Mouse (Mus musculus) cerebellum, postnatal 14 days (tissue): ENCODE measurements at regions not wholly inside any gene's neighbourhood (a gene's known extent, or its start where the extent isn't known, plus 50 kb on each side); places are given as distances from the start of the nearest gene placed in this dataset.

Experiments
- DNase-seq, 2 experiments: peaks; one replicate each; pipeline ENCODE4 v3.0.0; 2021; ENCODE audit warnings: mixed read lengths in 2 of 2

GRCm38 (mm10) chr13:44305134-44305991 lies 423.9 kb upstream of the Jarid2 start:
- DNase-seq = peak in 1 of 2 experiments; percentile 55

GRCm38 (mm10) chr13:44306275-44307050 lies 422.8 kb upstream of the Jarid2 start:
- peak; percentile 37 to 73 for DNase-seq

- DNase-seq = no peak
These were observed 421.0 kb upstream of the Jarid2 start for GRCm38 (mm10) chr13:44308227-44308626.

- DNase-seq = no peak
These were observed 417.0 kb upstream of the Jarid2 start for GRCm38 (mm10) chr13:44312237-44312636.

GRCm38 (mm10) chr13:44316747-44317446 lies 412.4 kb upstream of the Jarid2 start:
- DNase-seq = no peak

GRCm38 (mm10) chr13:44317596-44317995 lies 411.7 kb upstream of the Jarid2 start:
- no peak for DNase-seq

GRCm38 (mm10) chr13:44319101-44319500 lies 410.2 kb upstream of the Jarid2 start:
- DNase-seq = no peak

GRCm38 (mm10) chr13:44319511-44319910 lies 409.8 kb upstream of the Jarid2 start:
- DNase-seq = no peak

- no peak for DNase-seq
These were observed 409.0 kb upstream of the Jarid2 start for GRCm38 (mm10) chr13:44320311-44320710.

GRCm38 (mm10) chr13:44321009-44321596 lies 408.2 kb upstream of the Jarid2 start:
- no peak for DNase-seq

- DNase-seq = no peak
These were observed 400.9 kb upstream of the Jarid2 start for GRCm38 (mm10) chr13:44328416-44328815.

GRCm38 (mm10) chr13:44329161-44329560 lies 400.1 kb upstream of the Jarid2 start:
- DNase-seq = no peak

- no peak for DNase-seq
These were observed 399.6 kb upstream of the Jarid2 start for GRCm38 (mm10) chr13:44329701-44330100.

- DNase-seq = no peak
These were observed 396.5 kb upstream of the Jarid2 start for GRCm38 (mm10) chr13:44332716-44333240.

- no peak for DNase-seq
These were observed 390.1 kb upstream of the Jarid2 start for GRCm38 (mm10) chr13:44339061-44339741.

GRCm38 (mm10) chr13:44345094-44345493 lies 384.2 kb upstream of the Jarid2 start:
- DNase-seq = no peak

GRCm38 (mm10) chr13:44346636-44347035 lies 382.6 kb upstream of the Jarid2 start:
- DNase-seq = no peak

GRCm38 (mm10) chr13:44347662-44348061 lies 381.6 kb upstream of the Jarid2 start:
- no peak for DNase-seq

GRCm38 (mm10) chr13:44353899-44354298 lies 375.4 kb upstream of the Jarid2 start:
- DNase-seq = peak; percentile 65 to 69

- DNase-seq = peak in 1 of 2 experiments; percentile 31
These were observed 373.5 kb upstream of the Jarid2 start for GRCm38 (mm10) chr13:44355771-44356221.

- DNase-seq = no peak
These were observed 372.3 kb upstream of the Jarid2 start for GRCm38 (mm10) chr13:44356981-44357380.

GRCm38 (mm10) chr13:44359344-44359743 lies 369.9 kb upstream of the Jarid2 start:
- DNase-seq = no peak
